Comparison of ENCODE assay signal across 11 mouse cellular contexts in the genomic region with DNA sequence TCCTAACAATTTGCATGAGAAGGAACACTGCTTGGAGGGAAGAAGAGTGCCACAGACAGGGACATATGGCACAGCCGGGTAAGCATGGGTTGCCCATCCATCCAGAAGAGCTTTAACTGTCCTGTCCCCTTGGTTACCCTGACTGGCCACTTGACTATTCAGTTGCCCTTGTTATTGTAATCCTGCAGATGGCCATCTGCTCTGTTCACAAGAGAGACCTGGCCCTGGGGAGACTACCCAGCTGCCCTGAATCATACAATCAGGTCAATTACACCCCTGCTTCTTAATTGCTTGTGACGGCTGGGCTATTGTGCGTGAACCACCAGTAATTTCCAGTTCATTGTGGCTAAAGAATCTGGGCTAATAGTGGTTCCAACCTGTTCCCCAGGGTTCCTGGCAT. TPM values are rescaled to one million over a fixed set of nuclear protein-coding genes. Genes with fewer than 3 reads are reported as not detected.
DNase-seq lines count a peak whose midpoint lies in the region; ATAC-seq lines count a peak whose summit lies in the region.
"Had no signal": no experiment of that assay in that cellular context is flagged by ENCODE, and none has a peak within 500 bp of the region (broad histone marks: within the 10 kb centered on the region; RNA-seq: fewer than 3 reads in every experiment).

No protein-coding gene starts in this region.

- H3K4me2 ChIP-seq in neural tube, embryonic 11.5 days (ENCODE audit: low read depth), result no peak overlapping the region
- H3K4me2 ChIP-seq in intestine, embryonic 16.5 days (ENCODE audit: low read depth, low read length), result no peak overlapping the region
- no peak overlapping the region for H3K4me2 ChIP-seq in liver, embryonic 11.5 days

- peaks cover 16% of the 10 kb centered on the region for H3K27me3 ChIP-seq in hindbrain, embryonic 10.5 days (ENCODE audit: insufficient read depth, poor library complexity, severe bottlenecking)
- no peaks in the 10 kb centered on the region for H3K27me3 ChIP-seq in neural tube, embryonic 11.5 days (ENCODE audit: control insufficient read depth, insufficient read depth, low read length)
- H3K27me3 ChIP-seq in intestine, embryonic 16.5 days (replicated peaks; ENCODE audit: control insufficient read depth, insufficient read depth, low read length), result no peaks in the 10 kb centered on the region
- H3K27me3 ChIP-seq in liver, embryonic 11.5 days (replicated peaks; ENCODE audit: control insufficient read depth, insufficient read depth, low read length), result no peaks in the 10 kb centered on the region

- WGBS in hindbrain, embryonic 10.5 days, result 26% methylated on average over 3 of the region's 3 CpGs
- 16% methylated on average over 3 of the region's 3 CpGs for WGBS in neural tube, embryonic 11.5 days
- 73% methylated on average over 3 of the region's 3 CpGs for WGBS in intestine, embryonic 16.5 days
- WGBS in liver, embryonic 11.5 days, result 81% methylated on average over 3 of the region's 3 CpGs

- peak; percentile 98 for ATAC-seq in neural tube, embryonic 11.5 days (ENCODE audit: insufficient read depth, low FRiP score, low TSS enrichment)
- no peak; the same call in 1 of the 2 replicates for ATAC-seq in intestine, embryonic 16.5 days
- ATAC-seq in liver, embryonic 11.5 days (replicated peaks; ENCODE audit: low FRiP score), result no peak
- ATAC-seq: intestine, postnatal 0 days had no signal

- peaks cover 16% of the 10 kb centered on the region for H3K4me1 ChIP-seq in hindbrain, embryonic 10.5 days (replicated peaks)
- H3K4me1 ChIP-seq in neural tube, embryonic 11.5 days (ENCODE audit: control insufficient read depth, insufficient read depth, low read length), result no peaks in the 10 kb centered on the region
- H3K4me1 ChIP-seq in intestine, embryonic 16.5 days (ENCODE audit: control insufficient read depth, insufficient read depth, low read length), result no peaks in the 10 kb centered on the region
- no peaks in the 10 kb centered on the region for H3K4me1 ChIP-seq in liver, embryonic 11.5 days (replicated peaks; ENCODE audit: control insufficient read depth, insufficient read depth, low read length)

- H3K9me3 ChIP-seq in hindbrain, embryonic 10.5 days, result no peaks in the 10 kb centered on the region
- H3K9me3 ChIP-seq in neural tube, embryonic 11.5 days (ENCODE audit: control insufficient read depth, low read length), result no peaks in the 10 kb centered on the region
- no peaks in the 10 kb centered on the region for H3K9me3 ChIP-seq in intestine, embryonic 16.5 days (ENCODE audit: control insufficient read depth, low read length)
- H3K9me3 ChIP-seq in liver, embryonic 11.5 days (ENCODE audit: control insufficient read depth, low read length), result no peaks in the 10 kb centered on the region

- peak overlapping the region; percentile 60 for H3K27ac ChIP-seq in hindbrain, embryonic 10.5 days
- no peak overlapping the region for H3K27ac ChIP-seq in neural tube, embryonic 11.5 days (ENCODE audit: low read depth, low read length)
- H3K27ac ChIP-seq in intestine, embryonic 16.5 days (ENCODE audit: low read length), result no peak overlapping the region
- no peak overlapping the region for H3K27ac ChIP-seq in liver, embryonic 11.5 days (ENCODE audit: low read depth, low read length)
- H3K27ac ChIP-seq: macrophage had no signal

- H3K36me3 ChIP-seq in hindbrain, embryonic 10.5 days, result no peaks in the 10 kb centered on the region
- no peaks in the 10 kb centered on the region for H3K36me3 ChIP-seq in neural tube, embryonic 11.5 days (ENCODE audit: control insufficient read depth, insufficient read depth, low read length)
- no peaks in the 10 kb centered on the region for H3K36me3 ChIP-seq in intestine, embryonic 16.5 days (ENCODE audit: control insufficient read depth, insufficient read depth, low read length)
- no peaks in the 10 kb centered on the region for H3K36me3 ChIP-seq in liver, embryonic 11.5 days (ENCODE audit: control insufficient read depth, insufficient read depth, low read length)

- DNase-seq in cerebellum, adult 11-12 months, result peak; percentile 87
- peak; percentile 75 for DNase-seq in embryo, embryonic 10 days (ENCODE audit: low spot score)
- peak; percentile 77 for DNase-seq in hindbrain, embryonic 10.5 days (ENCODE audit: low spot score)
- peak; percentile 82 for DNase-seq in neural tube, embryonic 11.5 days (ENCODE audit: low spot score)
- no peak for DNase-seq in spleen, adult 18-20 months
- no peak for DNase-seq in testis, postnatal 10 days (ENCODE audit: low spot score)
- no peak for DNase-seq in liver, embryonic 11.5 days (ENCODE audit: low spot score)

- no peak overlapping the region for H3K4me3 ChIP-seq in hindbrain, embryonic 10.5 days
- no peak overlapping the region for H3K4me3 ChIP-seq in neural tube, embryonic 11.5 days (ENCODE audit: low read depth, low read length)
- H3K4me3 ChIP-seq in intestine, embryonic 16.5 days (ENCODE audit: low read length), result no peak overlapping the region
- no peak overlapping the region for H3K4me3 ChIP-seq in liver, embryonic 11.5 days (ENCODE audit: low read depth, low read length)

- no peak overlapping the region for H3K9ac ChIP-seq in neural tube, embryonic 11.5 days (ENCODE audit: low read length)
- no peak overlapping the region for H3K9ac ChIP-seq in intestine, embryonic 16.5 days (ENCODE audit: low read depth, low read length)
- H3K9ac ChIP-seq in liver, embryonic 11.5 days (ENCODE audit: low read depth, low read length), result no peak overlapping the region

RNA-seq across cellular contexts. Expression of a gene that starts 7.3 kb away (rescaled TPM):
- polyA plus RNA-seq in hindbrain, embryonic 10.5 days (2016; fragmentation: Nextera tagmentation; extraction: Ambion mirVana), result 0.19 TPM in 1 of 2 replicates, not detected in the other
- polyA plus RNA-seq in neural tube, embryonic 11.5 days (2014; fragmentation: Nextera tagmentation; extraction: Ambion mirVana), result 0.13 and 0.23 TPM in 2 replicates
- polyA plus RNA-seq in intestine, embryonic 16.5 days (2015; fragmentation: Nextera tagmentation; extraction: Ambion mirVana), result 0.23 and 0.37 TPM in 2 replicates
- not detected in 2 replicates for polyA plus RNA-seq in liver, embryonic 11.5 days (2014; fragmentation: Nextera tagmentation; extraction: Ambion mirVana)
- polyA plus RNA-seq: intestine, postnatal 0 days; macrophage; small intestine, adult 2 months had no signal

Comparison
In these comparisons a context has a peak if more than half of its experiments do, and no peak if none do; other contexts are left out.
1. DNase-seq: peak in cerebellum, adult 11-12 months (single experiment), embryo, embryonic 10 days (single experiment), hindbrain, embryonic 10.5 days (single experiment) and neural tube, embryonic 11.5 days (single experiment); none in spleen, adult 18-20 months (0 of 2), testis, postnatal 10 days (single experiment) and liver, embryonic 11.5 days (single experiment).